ENCODE assay signal across 15 mouse cellular contexts in the genomic region with DNA sequence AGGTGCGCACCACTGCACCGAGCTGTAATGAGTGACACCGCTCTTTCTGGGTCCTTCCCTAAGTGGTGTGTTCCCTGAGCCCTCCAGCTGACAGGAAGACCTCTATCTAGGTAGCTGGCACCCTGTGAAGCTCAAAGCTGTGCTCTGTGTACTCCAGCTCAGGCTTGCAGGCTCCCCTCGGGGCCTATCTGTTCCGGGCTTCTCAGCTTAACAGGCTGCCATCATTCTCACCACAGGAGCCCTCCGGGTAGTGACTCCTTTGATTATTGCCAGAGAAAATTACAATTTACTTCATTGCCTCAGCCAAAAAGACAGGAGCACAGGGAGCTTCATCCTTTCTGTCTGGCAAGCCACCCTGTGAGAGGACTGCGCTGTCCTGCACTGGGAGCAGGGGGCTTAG. TPM values are rescaled to one million over a fixed set of nuclear protein-coding genes. Genes with fewer than 3 reads are reported as not detected.
A peak's percentile ranks its signal among the peaks of the same experiment; 100 is the strongest.
DNase-seq lines count a peak whose midpoint lies in the region; ATAC-seq and TF ChIP-seq lines count a peak whose summit lies in the region.
"Had no signal": no experiment of that assay in that cellular context is flagged by ENCODE, and none has a peak within 500 bp of the region (broad histone marks: within the 10 kb centered on the region; RNA-seq: fewer than 3 reads in every experiment).

No protein-coding gene starts in this region.

- no peak overlapping the region for H3K9ac ChIP-seq in hindbrain, postnatal 0 days (replicated peaks; ENCODE audit: low read length)
- no peak overlapping the region for H3K9ac ChIP-seq in hindbrain, embryonic 12.5 days
- no peak overlapping the region for H3K9ac ChIP-seq in neural tube, embryonic 12.5 days
- H3K9ac ChIP-seq: kidney, embryonic 15.5 days had no signal

- H3K9me3 ChIP-seq in hindbrain, embryonic 10.5 days: no peaks in the 10 kb centered on the region
- no peaks in the 10 kb centered on the region for H3K9me3 ChIP-seq in hindbrain, postnatal 0 days (ENCODE audit: low read length)
- H3K9me3 ChIP-seq in embryonic facial prominence, embryonic 10.5 days: no peaks in the 10 kb centered on the region
- H3K9me3 ChIP-seq in hindbrain, embryonic 12.5 days (replicated peaks): no peaks in the 10 kb centered on the region
- no peaks in the 10 kb centered on the region for H3K9me3 ChIP-seq in neural tube, embryonic 12.5 days
- H3K9me3 ChIP-seq: kidney, embryonic 15.5 days had no signal

- TF ChIP-seq CTCF in hindbrain, postnatal 0 days (IDR thresholded peaks at IDR 0.05; ENCODE audit: low read depth): no peak

- H3K36me3 ChIP-seq in hindbrain, embryonic 10.5 days: peaks cover 5% of the 10 kb centered on the region; the same call in 1 of the 2 replicates
- H3K36me3 ChIP-seq in hindbrain, postnatal 0 days (ENCODE audit: insufficient read depth, low read length): no peaks in the 10 kb centered on the region
- peaks cover 16% of the 10 kb centered on the region; the same call in 1 of the 2 replicates for H3K36me3 ChIP-seq in embryonic facial prominence, embryonic 10.5 days (replicated peaks)
- peaks cover 6% of the 10 kb centered on the region; the same call in 1 of the 2 replicates for H3K36me3 ChIP-seq in hindbrain, embryonic 12.5 days
- peaks cover 5% of the 10 kb centered on the region; the same call in 1 of the 2 replicates for H3K36me3 ChIP-seq in neural tube, embryonic 12.5 days
- H3K36me3 ChIP-seq: kidney, embryonic 15.5 days had no signal

- peak overlapping the region; percentile 96 for H3K27ac ChIP-seq in hindbrain, embryonic 10.5 days
- no peak overlapping the region for H3K27ac ChIP-seq in hindbrain, postnatal 0 days
- H3K27ac ChIP-seq in embryonic facial prominence, embryonic 10.5 days (replicated peaks): peak overlapping the region; percentile 87
- H3K27ac ChIP-seq in hindbrain, embryonic 12.5 days: peak overlapping the region; percentile 55
- H3K27ac ChIP-seq in neural tube, embryonic 12.5 days: peak overlapping the region; percentile 42; the same call in 1 of the 2 replicates

- 60% methylated on average over 7 of the region's 7 CpGs for WGBS in hindbrain, embryonic 10.5 days
- 56% methylated on average over 7 of the region's 7 CpGs for WGBS in hindbrain, postnatal 0 days
- WGBS in embryonic facial prominence, embryonic 10.5 days: 63% methylated on average over 7 of the region's 7 CpGs
- 57% methylated on average over 7 of the region's 7 CpGs for WGBS in hindbrain, embryonic 12.5 days
- 41% methylated on average over 7 of the region's 7 CpGs for WGBS in neural tube, embryonic 12.5 days

- no peak overlapping the region for H3K4me2 ChIP-seq in hindbrain, postnatal 0 days (ENCODE audit: low read depth, low read length)
- no peak overlapping the region for H3K4me2 ChIP-seq in hindbrain, embryonic 12.5 days (replicated peaks)
- no peak overlapping the region for H3K4me2 ChIP-seq in neural tube, embryonic 12.5 days (replicated peaks)
- H3K4me2 ChIP-seq: kidney, embryonic 15.5 days had no signal

- intact Hi-C loops in gastrocnemius, postnatal 14 days (cut with DNase I; ENCODE audit: low total_unique reads): no loop called here

- H3K4me3 ChIP-seq in hindbrain, embryonic 10.5 days: no peak overlapping the region
- H3K4me3 ChIP-seq in hindbrain, postnatal 0 days (ENCODE audit: low read length): no peak overlapping the region
- no peak overlapping the region for H3K4me3 ChIP-seq in embryonic facial prominence, embryonic 10.5 days
- H3K4me3 ChIP-seq in hindbrain, embryonic 12.5 days: no peak overlapping the region
- H3K4me3 ChIP-seq in neural tube, embryonic 12.5 days: no peak overlapping the region
- H3K4me3 ChIP-seq: kidney, embryonic 15.5 days had no signal

- no peak for ATAC-seq in hindbrain, postnatal 0 days
- ATAC-seq in hindbrain, embryonic 12.5 days (ENCODE audit: low FRiP score): no peak
- no peak for ATAC-seq in neural tube, embryonic 12.5 days (ENCODE audit: low FRiP score, low read depth)

- peaks cover 54% of the 10 kb centered on the region for H3K4me1 ChIP-seq in hindbrain, embryonic 10.5 days (replicated peaks)
- peaks cover 25% of the 10 kb centered on the region for H3K4me1 ChIP-seq in hindbrain, postnatal 0 days (ENCODE audit: insufficient read depth, low read length)
- H3K4me1 ChIP-seq in embryonic facial prominence, embryonic 10.5 days: peaks cover 53% of the 10 kb centered on the region
- H3K4me1 ChIP-seq in hindbrain, embryonic 12.5 days: peaks cover 50% of the 10 kb centered on the region
- peaks cover 54% of the 10 kb centered on the region for H3K4me1 ChIP-seq in neural tube, embryonic 12.5 days

- no peak for DNase-seq in hindbrain, embryonic 10.5 days (ENCODE audit: low spot score)
- DNase-seq in hindbrain, postnatal 0 days (ENCODE audit: low spot score): no peak
- DNase-seq in embryonic facial prominence, embryonic 10.5 days (ENCODE audit: low spot score): no peak
- DNase-seq in frontal cortex, adult 2 months (ENCODE audit: extremely low spot score in 1 of 2, low spot score in 1 of 2): no peak
- no peak for DNase-seq in ovary, postnatal 10 days (ENCODE audit: low spot score)
- no peak for DNase-seq in gastrocnemius, postnatal 14 days
- DNase-seq: adrenal gland, postnatal 25 days; cerebellum, adult 2 months; layer of hippocampus, postnatal 36 days; lung, adult 2 months; lung, postnatal 36 days; thymus, adult 18-20 months had no signal

- no peaks in the 10 kb centered on the region for H3K27me3 ChIP-seq in hindbrain, embryonic 10.5 days (ENCODE audit: insufficient read depth, poor library complexity, severe bottlenecking)
- no peaks in the 10 kb centered on the region for H3K27me3 ChIP-seq in hindbrain, postnatal 0 days (ENCODE audit: insufficient read depth, low read length)
- no peaks in the 10 kb centered on the region for H3K27me3 ChIP-seq in embryonic facial prominence, embryonic 10.5 days (replicated peaks; ENCODE audit: low read depth, poor library complexity, severe bottlenecking)
- no peaks in the 10 kb centered on the region for H3K27me3 ChIP-seq in hindbrain, embryonic 12.5 days
- no peaks in the 10 kb centered on the region for H3K27me3 ChIP-seq in neural tube, embryonic 12.5 days (replicated peaks)
- H3K27me3 ChIP-seq: kidney, embryonic 15.5 days had no signal

RNA-seq across cellular contexts. Expression of gene Lrrc20, which starts 57.7 kb away (rescaled TPM):
- 9.8 and 13.5 TPM in 2 replicates for polyA plus RNA-seq in hindbrain, embryonic 10.5 days (2016; fragmentation: Nextera tagmentation; extraction: Ambion mirVana)
- 13.5 and 19.6 TPM in 2 replicates for total RNA-seq in hindbrain, postnatal 0 days (2014; rRNA removed)
- polyA plus RNA-seq in hindbrain, postnatal 0 days (2015; fragmentation: Nextera tagmentation; extraction: Ambion mirVana): 9.7 and 10.2 TPM in 2 replicates
- polyA plus RNA-seq in embryonic facial prominence, embryonic 10.5 days (2016; fragmentation: Nextera tagmentation; extraction: Ambion mirVana): 9.8 and 13.0 TPM in 2 replicates
- 12.5 and 13.5 TPM in 2 replicates for polyA plus RNA-seq in hindbrain, embryonic 12.5 days (2016; fragmentation: Nextera tagmentation; extraction: Ambion mirVana)
- 12.6 and 13.2 TPM in 2 replicates for polyA plus RNA-seq in neural tube, embryonic 12.5 days (2016; fragmentation: Nextera tagmentation; extraction: Ambion mirVana)
- polyA plus RNA-seq in frontal cortex, adult 2 months (2012; rRNA removed): 20.3 and 22.3 TPM in 2 replicates
- 10 to 100 TPM; 79.9 to 82.2 TPM for total RNA-seq in gastrocnemius, postnatal 14 days (2021)
